Mouse (Mus musculus) myocyte (in vitro differentiated cells): ENCODE measurements at regions not wholly inside any gene's neighbourhood (a gene's known extent, or its start where the extent isn't known, plus 50 kb on each side); places are given as distances from the start of the nearest gene placed in this dataset.

ENCODE experiments used
- MAX ChIP-seq: IDR thresholded peaks from one replicate; pipeline ENCODE4 v1.6.1; 2011; ENCODE audit warnings: low read depth, mild to moderate bottlenecking, control low read depth
- SRF ChIP-seq: IDR thresholded peaks from one replicate; pipeline ENCODE4 v1.6.1; 2011; ENCODE audit warnings: low read depth; ENCODE audit not compliant: control insufficient read depth, insufficient read length
- TCF12 ChIP-seq: IDR thresholded peaks from one replicate; pipeline ENCODE4 v1.6.1; 2011; ENCODE audit warnings: mild to moderate bottlenecking, control low read depth; ENCODE audit not compliant: poor library complexity, insufficient read depth, severe bottlenecking

- TF ChIP-seq TCF12 (no peak), MAX (no peak), SRF (no peak)
Observed at GRCm38 (mm10) chr6:141197501-141197900, 51.6 kb upstream of the Pde3a start.
